Mouse (Mus musculus): Measurements from ENCODE around the gene Vtn. TPM values are rescaled to one million over a fixed set of nuclear protein-coding genes. Genes with fewer than 3 reads are reported as not detected.

Gene Vtn
- not detected for total RNA-seq (2023)

GRCm38 (mm10) chr11:78499004-78499403 is at the start of gene Vtn:
Gene Vtn (plus strand): TSS chr11:78499091.

GRCm38 (mm10) chr11:78465568-78466180 is 33.2 kb upstream of the Vtn start, which contains the start of gene Slc46a1:
Gene Slc46a1 (plus strand): TSS chr11:78465697.

GRCm38 (mm10) chr11:78497544-78498522 is 1.1 kb upstream of the Vtn start, which contains the start of gene Sarm1:
Gene Sarm1 (minus strand): TSS chr11:78497754.

GRCm38 (mm10) chr11:78502909-78503650 is 4.2 kb downstream of the Vtn start, which contains the start of gene Sebox:
Gene Sebox (plus strand): TSS chr11:78503447.

GRCm38 (mm10) chr11:78512025-78512957 is 13.4 kb downstream of the Vtn start, which contains the start of the genes Tmem199 and Poldip2:
Gene Tmem199 (minus strand): TSS chr11:78512172.
Gene Poldip2 (plus strand): TSS chr11:78512193.

GRCm38 (mm10) chr11:78536080-78536689 is 37.3 kb downstream of the Vtn start, which contains the start of the genes Tnfaip1 and Ift20:
Gene Tnfaip1 (minus strand): TSS chr11:78536332.
Gene Ift20 (plus strand): TSS chr11:78536361.

GRCm38 (mm10) chr11:78550168-78551058 is 51.5 kb downstream of the Vtn start, which contains the start of gene Tmem97:
Gene Tmem97 (minus strand): TSS chr11:78550777.

Other genes starting within 250 kb of the Vtn start
- gene 2610507B11Rik, start 237.3 kb upstream of the Vtn start, total RNA-seq (2023) = 98.7 TPM
- gene BC030499, start 208.2 kb upstream of the Vtn start, total RNA-seq (2023) = 0.35 TPM
- 3.8 TPM for gene Spag5, start 197.6 kb upstream of the Vtn start, total RNA-seq (2023)
- gene Aldoc, start 176.1 kb upstream of the Vtn start, total RNA-seq (2023) = 12.0 TPM
- 38.7 TPM for gene Pigs, start 170.7 kb upstream of the Vtn start, total RNA-seq (2023)
- gene Unc119, start 155.6 kb upstream of the Vtn start, total RNA-seq (2023) = 13.8 TPM
- gene Foxn1, start 112.5 kb upstream of the Vtn start, total RNA-seq (2023) = not detected
- not detected for gene Slc13a2, start 76.9 kb upstream of the Vtn start, total RNA-seq (2023)
- gene Slc46a1, start 33.4 kb upstream of the Vtn start, total RNA-seq (2023) = 1.6 TPM
- 1.6 TPM for gene Sarm1, start 1.3 kb upstream of the Vtn start, total RNA-seq (2023)
- gene Sebox, start 4.4 kb downstream of the Vtn start, total RNA-seq (2023) = not detected
- 16.6 TPM for gene Tmem199, start 13.1 kb downstream of the Vtn start, total RNA-seq (2023)
- 31.5 TPM for gene Poldip2, start 13.1 kb downstream of the Vtn start, total RNA-seq (2023)
- 14.0 TPM for gene Tnfaip1, start 37.2 kb downstream of the Vtn start, total RNA-seq (2023)
- 34.2 TPM for gene Ift20, start 37.3 kb downstream of the Vtn start, total RNA-seq (2023)
- 7.1 TPM for gene Tmem97, start 51.7 kb downstream of the Vtn start, total RNA-seq (2023)
- 70.7 TPM for gene Nlk, start 198.3 kb downstream of the Vtn start, total RNA-seq (2023)